Mouse (Mus musculus) kidney, postnatal 10 days (tissue): ENCODE measurements around the gene Tor4a.
A peak's percentile ranks its signal among the peaks of the same experiment; 100 is the strongest.

Experiments
- DNase-seq: peaks from one replicate; pipeline ENCODE4 v3.0.0; 2021; ENCODE audit warnings: mixed read lengths

The Tor4a gene

GRCm38 (mm10) chr2:25196172-25196954 lies at the start of gene Tor4a:
Gene Tor4a, minus strand, starts transcription at chr2:25196886.
- peak; percentile 88 for DNase-seq

- DNase-seq, result no peak
These were observed 47.5 kb upstream of the Tor4a start for GRCm38 (mm10) chr2:25244144-25244543.

- DNase-seq, result no peak
These were observed 46.7 kb upstream of the Tor4a start for GRCm38 (mm10) chr2:25243342-25243741.

- DNase-seq, result peak; percentile 43
These were observed 45.4 kb upstream of the Tor4a start, which contains the start of the genes Rnf208 and Cysrt1 for GRCm38 (mm10) chr2:25242101-25242506. Gene Rnf208, plus strand, starts transcription at chr2:25242255. Gene Cysrt1, minus strand, starts transcription at chr2:25242452.

GRCm38 (mm10) chr2:25241438-25241775 lies 44.7 kb upstream of the Tor4a start:
- DNase-seq, result no peak

GRCm38 (mm10) chr2:25240723-25241437 lies 44.2 kb upstream of the Tor4a start:
- DNase-seq, result peak; percentile 86

GRCm38 (mm10) chr2:25240310-25240709 lies 43.6 kb upstream of the Tor4a start:
- DNase-seq, result no peak

GRCm38 (mm10) chr2:25239766-25240165 lies 43.1 kb upstream of the Tor4a start:
- no peak for DNase-seq

GRCm38 (mm10) chr2:25238106-25238505 lies 41.4 kb upstream of the Tor4a start:
- no peak for DNase-seq

GRCm38 (mm10) chr2:25237522-25237921 lies 40.8 kb upstream of the Tor4a start:
- peak; percentile 70 for DNase-seq

- DNase-seq, result no peak
These were observed 39.9 kb upstream of the Tor4a start, which contains the start of gene Rnf224 for GRCm38 (mm10) chr2:25236614-25237013. Gene Rnf224, minus strand, starts transcription at chr2:25236787.

GRCm38 (mm10) chr2:25234551-25235220 lies 38.0 kb upstream of the Tor4a start:
- DNase-seq, result peak; percentile 50

- DNase-seq, result peak; percentile 61
These were observed 37.4 kb upstream of the Tor4a start, which contains the start of gene Slc34a3 for GRCm38 (mm10) chr2:25234050-25234449. Gene Slc34a3, minus strand, starts transcription at chr2:25234364.

GRCm38 (mm10) chr2:25233421-25233820 lies 36.7 kb upstream of the Tor4a start:
- DNase-seq, result no peak

- no peak for DNase-seq
These were observed 34.4 kb upstream of the Tor4a start for GRCm38 (mm10) chr2:25231038-25231437.

GRCm38 (mm10) chr2:25230581-25230980 lies 33.9 kb upstream of the Tor4a start:
- DNase-seq, result no peak

GRCm38 (mm10) chr2:25229582-25229981 lies 32.9 kb upstream of the Tor4a start:
- DNase-seq, result no peak

- DNase-seq, result no peak
These were observed 32.4 kb upstream of the Tor4a start for GRCm38 (mm10) chr2:25228995-25229530.

- peak; percentile 92 for DNase-seq
These were observed 31.8 kb upstream of the Tor4a start for GRCm38 (mm10) chr2:25228431-25228889.

- DNase-seq, result no peak
These were observed 30.7 kb upstream of the Tor4a start for GRCm38 (mm10) chr2:25227406-25227805.

GRCm38 (mm10) chr2:25226864-25227263 lies 30.2 kb upstream of the Tor4a start:
- no peak for DNase-seq

- no peak for DNase-seq
These were observed 29.2 kb upstream of the Tor4a start for GRCm38 (mm10) chr2:25225811-25226379.
